Mouse (Mus musculus): ENCODE data around the gene Fzd10.

- no peak for TF ChIP-seq TCF12 (IDR thresholded peaks at IDR 0.05; ENCODE audit: insufficient read depth, poor library complexity, severe bottlenecking)
- TF ChIP-seq MYOG (IDR thresholded peaks at IDR 0.05; ENCODE audit: control insufficient read depth in 1 of 3, insufficient read depth in 1 of 3, insufficient read length in 2 of 3, low read depth in 2 of 3), result no peak
- TF ChIP-seq USF1 (IDR thresholded peaks at IDR 0.05; ENCODE audit: low read depth), result no peak
- no peak for TF ChIP-seq POLR2A (IDR thresholded peaks at IDR 0.05; ENCODE audit: insufficient read length, low read depth)
- no peak for TF ChIP-seq MAX (IDR thresholded peaks at IDR 0.05; ENCODE audit: low read depth)
- no peak for TF ChIP-seq CEBPB (IDR thresholded peaks at IDR 0.05; ENCODE audit: insufficient read depth, poor library complexity, severe bottlenecking)
Measured at GRCm38 (mm10) chr5:128581516-128581921, 19.1 kb upstream of the Fzd10 start.

Measured in myocyte (in vitro differentiated cells).